ENCODE assay signal across 11 mouse cellular contexts in the genomic region with DNA sequence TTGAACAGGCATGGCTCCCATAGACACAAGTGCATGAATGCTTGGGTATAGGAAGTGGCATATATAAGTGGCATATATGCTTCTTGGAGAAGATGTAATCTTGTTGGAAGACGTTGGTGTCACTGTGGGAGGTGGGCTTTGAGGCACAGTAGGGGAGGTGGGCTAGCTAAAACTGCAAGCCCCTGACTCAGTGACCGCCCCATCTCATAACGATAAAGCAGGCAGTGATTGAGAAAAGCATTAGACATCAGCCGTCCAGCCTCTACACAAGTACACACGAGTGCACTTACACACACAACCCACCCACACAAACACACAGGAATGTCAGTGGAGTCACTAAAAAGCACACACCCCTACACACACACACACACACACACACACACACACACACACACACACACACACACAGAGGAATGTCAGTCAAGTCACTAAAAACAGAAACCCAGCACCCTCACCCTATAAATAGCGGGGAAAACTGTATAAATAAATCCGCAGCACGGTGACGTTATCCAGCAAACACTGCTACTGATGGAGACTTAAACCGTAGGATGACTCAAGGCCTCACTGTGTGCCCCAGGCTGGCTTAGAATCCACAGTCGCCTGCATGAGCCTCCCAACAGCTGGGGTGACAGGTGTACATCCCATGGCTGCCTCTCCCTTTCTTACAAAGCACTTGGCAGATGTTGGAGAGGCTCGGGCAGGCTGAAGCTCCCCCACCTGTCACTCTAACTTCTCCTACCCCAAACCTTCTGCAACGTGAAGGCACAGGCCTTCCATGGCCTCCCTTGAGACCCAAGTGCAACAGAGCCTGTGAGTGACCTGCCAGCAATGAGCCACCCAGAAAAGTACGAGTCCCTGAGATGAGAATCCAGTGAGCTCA. TPM values are rescaled to one million over a fixed set of nuclear protein-coding genes. Genes with fewer than 3 reads are reported as not detected.
DNase-seq lines count a peak whose midpoint lies in the region; TF ChIP-seq lines count a peak whose summit lies in the region.
"Had no signal": no experiment of that assay in that cellular context is flagged by ENCODE, and none has a peak within 500 bp of the region (broad histone marks: within the 10 kb centered on the region; RNA-seq: fewer than 3 reads in every experiment).

No protein-coding gene starts in this region.

- H3K4me3 ChIP-seq in heart, embryonic 10.5 days: no peak overlapping the region
- H3K4me3 ChIP-seq in myocyte: no peak overlapping the region
- H3K4me3 ChIP-seq: erythroblast, embryonic 14.5 days; lung, embryonic 15.5 days had no signal

- peak overlapping the region; percentile 14 for H3K4me2 ChIP-seq in myocyte (ENCODE audit: low read depth)
- H3K4me2 ChIP-seq: lung, embryonic 15.5 days had no signal

- peak; percentile 1 for DNase-seq in adrenal gland, adult 8-10 months
- no peak for DNase-seq in adrenal gland, postnatal 4 days (ENCODE audit: low spot score in 2 of 2)
- DNase-seq in ovary, adult 18-20 months (ENCODE audit: low spot score): peak; percentile 1
- no peak for DNase-seq in ovary, postnatal 14 days (ENCODE audit: low spot score)
- DNase-seq in heart, embryonic 10.5 days (ENCODE audit: low spot score): no peak
- DNase-seq in yolk sac, embryonic 10.5 days (ENCODE audit: low spot score): no peak
- no peak for DNase-seq in cerebellum, adult 18-20 months
- DNase-seq: cerebellum, adult 9-11 months had no signal

- peak overlapping the region; percentile 54; the same call in 1 of the 2 replicates for H3K27ac ChIP-seq in heart, embryonic 10.5 days
- H3K27ac ChIP-seq: lung, embryonic 15.5 days had no signal

- H3K9me3 ChIP-seq in heart, embryonic 10.5 days: no peaks in the 10 kb centered on the region
- H3K9me3 ChIP-seq: lung, embryonic 15.5 days had no signal

- H3K4me1 ChIP-seq in heart, embryonic 10.5 days: peaks cover 32% of the 10 kb centered on the region
- H3K4me1 ChIP-seq: lung, embryonic 15.5 days had no signal

- no peak for TF ChIP-seq POLR2A in myocyte (IDR thresholded peaks at IDR 0.05; ENCODE audit: insufficient read length, low read depth)

- no peaks in the 10 kb centered on the region for H3K27me3 ChIP-seq in heart, embryonic 10.5 days (ENCODE audit: insufficient read depth, poor library complexity, severe bottlenecking)
- no peaks in the 10 kb centered on the region for H3K27me3 ChIP-seq in myocyte (ENCODE audit: control insufficient read depth, insufficient read depth, insufficient read length)
- H3K27me3 ChIP-seq: lung, embryonic 15.5 days had no signal

- 63% methylated on average over 14 of the region's 14 CpGs for WGBS in heart, embryonic 10.5 days

- no peaks in the 10 kb centered on the region for H3K36me3 ChIP-seq in heart, embryonic 10.5 days
- no peaks in the 10 kb centered on the region for H3K36me3 ChIP-seq in myocyte (ENCODE audit: control insufficient read depth, insufficient read depth)
- H3K36me3 ChIP-seq: lung, embryonic 15.5 days had no signal

- H3K79me2 ChIP-seq in myocyte (ENCODE audit: control insufficient read depth, insufficient read depth): no peaks in the 10 kb centered on the region

- H3ac ChIP-seq in myocyte (ENCODE audit: control insufficient read depth, insufficient read length): no peak overlapping the region

TF ChIP-seq in myocyte, 11 proteins besides CTCF, POLR2A, EP300 and RAD21:
- TF ChIP-seq MYOD1 (IDR thresholded peaks at IDR 0.05; ENCODE audit: control insufficient read depth in 1 of 3, insufficient read length in 2 of 3, low read depth in 2 of 3) (peak; percentile 93 to 99 (median 99)), TCF3 (IDR thresholded peaks at IDR 0.05; ENCODE audit: insufficient read length, low read depth) (peak; percentile 99), CEBPB (IDR thresholded peaks at IDR 0.05; ENCODE audit: insufficient read depth, poor library complexity, severe bottlenecking) (no peak), MYOG (IDR thresholded peaks at IDR 0.05; ENCODE audit: control insufficient read depth in 1 of 3, insufficient read depth in 1 of 3, insufficient read length in 2 of 3, low read depth in 2 of 3) (peak; percentile 95 to 99 (median 97)), TCF12 (IDR thresholded peaks at IDR 0.05; ENCODE audit: insufficient read depth, poor library complexity, severe bottlenecking) (peak; percentile 97)
TF ChIP-seq in myocyte: peak in this region for 4.

RNA-seq across cellular contexts. Expression of a gene that starts 27.4 kb away (rescaled TPM):
- 10 to 100 TPM; 26.8 to 54.4 (median 40.8) TPM for total RNA-seq in adrenal gland, adult 8-10 months (2022)
- 10 to 100 TPM; 21.5 to 22.3 TPM for total RNA-seq in adrenal gland, postnatal 4 days (2021)
- polyA plus RNA-seq in heart, embryonic 10.5 days (2016; fragmentation: Nextera tagmentation; extraction: Ambion mirVana): 16.3 and 21.4 TPM in 2 replicates
- 116 TPM for polyA plus RNA-seq in myocyte (2012; fragmentation: generic; extraction: Trizol)
- polyA plus RNA-seq: erythroblast, embryonic 14.5 days had no signal

Comparison
In these comparisons a context has a peak if more than half of its experiments do, and no peak if none do; other contexts are left out.
1. DNase-seq: peak in adrenal gland, adult 8-10 months (single experiment) and ovary, adult 18-20 months (single experiment); none in adrenal gland, postnatal 4 days (0 of 2), ovary, postnatal 14 days (single experiment), heart, embryonic 10.5 days (single experiment), yolk sac, embryonic 10.5 days (single experiment) and cerebellum, adult 18-20 months (0 of 2).